Mouse (Mus musculus) cortical plate, adult 2 months (tissue): ENCODE data around the gene Grhl3. TPM values are rescaled to one million over a fixed set of nuclear protein-coding genes. Genes with fewer than 3 reads are reported as not detected.

Experiments used
- H3K27ac ChIP-seq: fragments of 200-500 bp; 2 replicates; pipeline ENCODE4 v1.5.1; 2012; ENCODE audit warnings: low read length, control low read depth, inconsistent platforms; ENCODE audit not compliant: insufficient read depth
- H3K4me1 ChIP-seq: fragments of 200-500 bp; 2 replicates; pipeline ENCODE4 v1.6.1; 2011; ENCODE audit warnings: low read length; ENCODE audit not compliant: control insufficient read depth, insufficient read depth
- H3K4me3 ChIP-seq: fragments of 200-500 bp; 2 replicates; pipeline ENCODE4 v1.5.1; 2011; ENCODE audit warnings: mild to moderate bottlenecking, low read length, control low read depth; ENCODE audit not compliant: insufficient read depth
- CTCF ChIP-seq: fragments of 200-500 bp; IDR thresholded peaks from 2 replicates; pipeline ENCODE4 v1.5.1; 2011; ENCODE audit warnings: mild to moderate bottlenecking, control low read depth, low read length; ENCODE audit not compliant: insufficient read depth; ENCODE audit errors: extremely low read depth
- POLR2A ChIP-seq: fragments of 200-500 bp; IDR thresholded peaks from 2 replicates; pipeline ENCODE4 v1.6.1; 2011; ENCODE audit warnings: mild to moderate bottlenecking, low read length, control low read depth; ENCODE audit not compliant: insufficient read depth; ENCODE audit errors: extremely low read depth
- polyA plus RNA-seq: library from polyadenylated mRNA; depleted of rRNA; stranded (reverse); fragments of >200 nt; gene quantifications from 2 replicates; pipeline ENCODE4 v1.2.3, GENCODE M21; 2012

The Grhl3 gene
- polyA plus RNA-seq, 1 experiment, result 0.77 TPM

DNA sequence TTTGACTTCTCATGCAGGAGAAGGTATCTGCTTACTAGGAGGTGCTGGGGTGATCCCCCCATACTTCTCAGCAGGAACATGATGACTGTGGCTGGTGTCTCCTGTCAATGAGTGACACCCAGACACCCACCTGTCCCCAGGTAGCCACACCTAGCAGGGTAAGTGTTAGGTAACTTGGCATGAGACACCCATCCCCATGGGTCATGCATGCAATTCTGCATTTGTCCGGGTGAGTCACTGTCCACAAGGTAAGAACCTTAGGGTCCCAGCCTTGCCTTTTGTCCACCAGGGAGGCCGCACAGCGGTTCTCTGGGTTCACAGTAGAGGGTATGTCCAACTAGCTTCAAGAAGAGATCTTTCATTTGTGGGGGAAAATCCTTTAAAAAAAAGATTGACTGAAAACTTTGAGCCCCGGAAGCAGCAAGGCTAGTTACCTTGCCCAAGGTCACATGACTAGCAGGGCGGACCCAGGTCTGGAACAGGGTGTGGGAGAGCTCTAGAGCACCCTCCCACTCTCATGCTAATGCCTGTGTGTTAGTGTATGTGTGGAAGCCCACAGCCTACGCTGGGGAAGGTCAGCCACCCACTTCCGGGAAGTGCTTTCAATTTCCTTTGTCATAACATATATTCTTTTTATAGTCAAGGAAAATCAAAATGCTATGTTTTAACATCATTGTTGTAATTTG lies 26.2 kb upstream of the Grhl3 start:
- H3K4me1 ChIP-seq, result no peaks in the 10 kb centered on the region
- TF ChIP-seq CTCF (no peak), POLR2A (no peak)
- no peak overlapping the region for H3K4me3 ChIP-seq
- no peak overlapping the region for H3K27ac ChIP-seq

DNA sequence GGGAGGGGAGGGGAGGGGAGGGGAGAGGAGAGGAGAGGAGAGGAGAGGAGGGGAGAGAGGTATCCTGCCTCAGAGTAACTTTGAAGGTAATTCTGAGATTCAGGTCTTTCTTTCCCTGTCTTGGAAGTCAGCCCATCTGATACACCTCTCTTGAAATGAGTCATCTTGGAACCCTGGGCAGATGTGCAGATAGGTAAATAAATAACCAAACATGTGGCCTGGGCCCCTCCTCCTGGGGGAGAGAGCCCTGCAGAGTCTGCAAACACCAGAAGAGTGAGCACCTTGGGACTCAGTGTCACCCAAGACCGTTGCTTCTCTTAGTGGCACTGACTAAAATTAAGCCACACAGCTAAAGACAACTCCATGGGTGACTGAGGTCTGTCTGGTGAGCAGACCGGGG lies 25.6 kb upstream of the Grhl3 start:
- TF ChIP-seq CTCF (no peak), POLR2A (no peak)
- no peaks in the 10 kb centered on the region for H3K4me1 ChIP-seq
- H3K27ac ChIP-seq, result no peak overlapping the region

DNA sequence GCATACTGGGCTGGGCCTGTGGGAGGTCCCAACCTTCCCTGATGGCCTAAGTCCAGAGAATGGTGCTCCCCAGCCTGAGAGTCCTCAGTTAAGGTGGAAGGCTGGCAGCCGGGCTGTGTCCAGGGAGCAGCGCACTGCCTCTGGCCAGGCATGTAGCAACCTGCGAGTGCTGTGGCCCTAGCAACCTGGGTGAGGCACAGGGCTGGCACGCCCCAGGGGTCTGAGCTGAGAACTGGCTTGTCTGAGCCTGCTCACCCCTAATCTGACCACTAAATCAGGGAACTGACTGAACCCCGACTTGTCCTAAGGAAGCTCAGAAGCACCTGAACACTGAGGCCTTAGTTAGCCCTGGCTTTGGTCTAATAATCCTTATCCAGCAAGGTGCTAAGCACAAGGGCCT lies 24.1 kb upstream of the Grhl3 start:
- TF ChIP-seq POLR2A (no peak), CTCF (no peak)
- Histone ChIP-seq H3K27ac (no peak overlapping the region), H3K4me3 (no peak overlapping the region), H3K4me1 (no peaks in the 10 kb centered on the region)

More for the DNA sequence above, 25.6 kb upstream of the Grhl3 start:
- no peak overlapping the region for H3K4me3 ChIP-seq

DNA sequence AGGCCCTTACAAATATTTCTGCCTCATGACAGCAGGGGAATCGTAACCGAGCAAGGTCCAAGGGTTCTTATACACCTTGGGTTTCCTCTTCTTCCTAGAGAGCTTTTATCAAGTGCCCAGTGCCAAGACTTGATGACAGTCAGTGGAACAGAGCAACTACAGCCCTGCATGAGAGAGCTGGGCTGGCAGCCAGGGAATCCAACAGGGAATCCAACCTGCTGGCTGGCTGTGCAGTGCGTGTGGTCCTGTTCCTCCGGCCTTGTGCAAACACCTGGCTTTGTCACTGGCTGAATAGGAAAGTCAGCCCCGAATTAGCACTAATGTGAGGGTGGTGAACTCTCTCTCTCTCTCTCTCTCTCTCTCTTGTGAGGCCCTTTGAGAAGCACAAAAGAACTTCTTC lies 22.5 kb upstream of the Grhl3 start:
- no peak overlapping the region for H3K27ac ChIP-seq
- TF ChIP-seq CTCF, result no peak
- TF ChIP-seq POLR2A, result no peak
- H3K4me1 ChIP-seq, result no peaks in the 10 kb centered on the region
- H3K4me3 ChIP-seq, result no peak overlapping the region

DNA sequence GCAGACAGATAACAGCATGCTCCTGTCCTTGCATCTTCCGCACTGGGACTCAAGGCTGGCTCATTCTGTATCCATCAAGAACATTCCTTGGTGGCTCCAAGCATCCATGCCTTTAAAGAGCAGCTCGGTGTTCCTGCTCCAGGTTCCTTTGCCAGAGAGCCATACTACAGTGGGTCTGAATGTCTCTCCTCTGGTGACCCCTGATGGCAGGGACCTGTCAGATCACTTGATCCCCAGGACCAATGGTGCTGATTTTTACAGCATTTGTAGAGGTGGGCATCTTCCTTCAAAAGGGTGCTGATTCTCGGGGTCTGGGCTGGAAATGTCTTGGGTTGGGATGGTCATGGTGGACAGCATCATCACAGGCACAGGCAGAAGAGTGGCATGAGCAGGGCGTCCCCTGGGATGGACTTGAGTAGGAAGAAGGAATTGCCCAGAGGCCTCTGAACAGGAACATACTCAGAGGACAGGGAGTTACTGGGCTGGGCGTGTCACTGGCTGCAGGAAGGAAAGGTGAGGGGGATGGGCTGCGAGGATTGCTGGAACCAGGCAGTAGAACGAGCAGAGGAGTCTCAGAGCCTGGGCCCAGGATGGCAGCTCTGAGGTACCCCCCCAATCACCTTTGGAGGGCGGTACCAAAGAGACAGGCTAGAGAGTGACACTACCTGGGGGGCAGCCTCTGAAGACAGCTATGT lies 18.3 kb upstream of the Grhl3 start:
- no peak overlapping the region for H3K27ac ChIP-seq
- no peak overlapping the region for H3K4me3 ChIP-seq
- TF ChIP-seq CTCF (no peak), POLR2A (no peak)
- H3K4me1 ChIP-seq, result no peaks in the 10 kb centered on the region

DNA sequence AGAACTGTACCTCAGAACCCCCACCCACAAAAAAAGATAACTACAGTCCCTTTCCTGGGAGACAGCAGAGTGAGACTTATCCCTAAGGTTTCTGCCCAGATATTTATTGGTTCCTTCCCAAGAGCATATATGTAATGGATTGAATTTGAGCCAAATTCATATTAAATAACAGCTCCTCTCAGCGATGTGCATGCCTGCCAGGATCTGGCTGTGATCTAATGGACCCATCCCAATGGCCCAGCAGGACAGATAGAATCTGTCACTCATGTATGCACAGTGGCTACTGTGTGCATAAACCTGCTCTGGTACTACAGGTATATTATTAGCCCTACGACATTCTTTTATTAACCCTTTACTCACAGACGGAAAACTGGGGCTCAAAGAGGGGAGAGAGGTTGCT lies 17.7 kb upstream of the Grhl3 start:
- no peak for TF ChIP-seq POLR2A
- TF ChIP-seq CTCF, result no peak
- Histone ChIP-seq H3K4me3 (no peak overlapping the region), H3K27ac (no peak overlapping the region), H3K4me1 (no peaks in the 10 kb centered on the region)

DNA sequence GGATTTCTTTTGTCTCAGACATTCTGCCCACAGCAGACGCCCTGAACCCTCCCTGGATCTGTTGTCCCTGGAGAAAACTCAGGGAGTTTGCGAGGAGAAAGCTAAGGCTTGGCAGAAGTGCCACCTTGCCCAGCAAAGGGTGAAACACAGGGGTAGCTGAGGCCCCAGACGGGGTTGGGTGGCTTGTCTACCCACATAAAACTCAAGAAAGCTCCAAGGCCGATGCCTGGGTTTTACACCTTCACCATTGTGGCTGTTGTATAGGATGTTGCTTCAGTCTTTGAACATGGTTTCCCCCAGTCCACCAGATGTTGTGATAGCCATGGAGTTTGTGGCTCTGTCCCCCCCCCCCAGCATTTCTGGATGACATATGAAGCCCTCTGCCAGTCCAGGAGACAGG lies 11.4 kb upstream of the Grhl3 start:
- TF ChIP-seq CTCF, result no peak
- TF ChIP-seq POLR2A, result no peak
- Histone ChIP-seq H3K27ac (no peak overlapping the region), H3K4me1 (no peaks in the 10 kb centered on the region), H3K4me3 (no peak overlapping the region)

DNA sequence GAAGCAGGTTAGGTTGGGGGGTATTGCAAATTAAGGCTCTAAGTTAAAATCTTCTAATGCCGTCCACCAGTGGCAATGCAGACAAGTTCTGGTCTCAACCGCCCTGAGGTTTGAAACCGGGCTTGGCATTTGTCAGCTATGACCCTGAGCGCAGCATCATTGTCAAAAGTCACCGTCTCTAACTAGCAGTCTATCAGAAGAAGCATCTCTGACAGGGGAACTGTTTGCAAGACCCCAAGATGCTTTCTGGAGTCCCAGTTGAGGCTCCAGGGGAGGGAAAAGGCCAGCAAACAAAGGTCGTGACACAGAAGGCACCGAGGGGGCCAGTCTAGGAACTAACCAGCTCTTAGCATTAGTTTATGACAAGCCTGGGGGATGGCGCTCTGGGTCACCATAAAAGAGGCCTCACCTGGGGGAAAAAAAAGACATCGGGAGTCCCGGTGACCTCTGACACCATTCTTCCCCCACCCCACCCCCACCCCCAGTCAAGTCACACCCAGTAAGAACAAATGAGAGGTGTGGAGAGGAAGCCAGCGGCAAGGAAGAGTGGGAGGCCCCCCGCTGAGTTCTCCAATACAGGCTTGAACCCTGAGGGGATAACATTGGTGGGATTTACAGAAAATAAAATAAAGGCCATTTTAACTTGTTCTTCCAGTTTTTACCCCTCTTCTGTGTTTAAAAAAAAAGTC lies 7.9 kb upstream of the Grhl3 start:
- Histone ChIP-seq H3K4me1 (no peaks in the 10 kb centered on the region), H3K27ac (no peak overlapping the region), H3K4me3 (no peak overlapping the region)
- no peak for TF ChIP-seq POLR2A

DNA sequence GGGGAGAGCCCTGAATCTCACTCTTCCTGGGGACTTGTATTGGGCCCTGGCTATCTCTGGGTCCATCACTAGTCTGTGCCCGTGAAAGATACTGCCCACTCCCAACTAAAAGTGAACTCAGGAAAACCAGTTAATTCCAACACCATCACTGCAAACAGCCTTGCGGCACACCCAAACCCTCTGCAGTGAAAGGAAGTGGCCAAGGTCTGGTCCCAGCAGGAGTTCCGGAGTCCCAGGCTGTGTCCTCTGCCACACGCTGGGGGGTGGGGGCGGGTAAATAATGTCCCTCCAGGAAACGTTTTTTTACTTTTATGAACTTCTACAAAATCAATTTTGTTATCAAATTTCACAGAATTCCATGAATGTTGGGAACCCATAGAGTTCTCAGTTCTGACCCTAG lies 6.3 kb upstream of the Grhl3 start:
- Histone ChIP-seq H3K4me3 (no peak overlapping the region), H3K4me1 (no peaks in the 10 kb centered on the region), H3K27ac (no peak overlapping the region)
- TF ChIP-seq CTCF (no peak), POLR2A (no peak)

DNA sequence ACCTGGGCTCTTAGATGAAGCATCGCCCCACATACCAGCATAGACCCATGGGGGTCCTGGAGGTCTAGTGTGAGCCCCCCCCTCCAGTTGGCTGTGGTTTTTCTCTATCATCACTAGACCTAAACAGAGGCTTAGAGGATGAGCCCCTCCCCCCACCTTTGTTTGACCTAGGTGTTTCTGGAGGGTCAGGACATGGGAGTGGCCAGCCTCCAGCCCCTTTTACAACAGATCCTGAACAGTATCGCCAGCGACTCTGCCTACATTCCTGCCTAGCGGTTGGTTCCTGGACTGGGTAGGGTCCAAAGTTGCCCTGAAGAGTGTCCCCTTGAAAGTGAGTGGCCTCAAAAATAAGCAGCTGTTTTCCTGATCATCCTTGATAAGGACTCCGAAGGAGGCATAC lies 5.1 kb upstream of the Grhl3 start:
- Histone ChIP-seq H3K4me3 (no peak overlapping the region), H3K4me1 (no peaks in the 10 kb centered on the region), H3K27ac (no peak overlapping the region)
- TF ChIP-seq CTCF (no peak), POLR2A (no peak)
